Mouse (Mus musculus) stomach, postnatal 0 days (tissue): ENCODE measurements at regions not wholly inside any gene's neighbourhood (a gene's known extent, or its start where the extent isn't known, plus 50 kb on each side); places are given as distances from the start of the nearest gene placed in this dataset.

Experiments used
- CTCF ChIP-seq: IDR thresholded peaks from 2 replicates; pipeline ENCODE4 v1.5.1; 2016; ENCODE audit warnings: antibody characterized with exemption, low read depth, mild to moderate bottlenecking, moderate library complexity
- EP300 ChIP-seq: optimal IDR thresholded peaks from 2 replicates; pipeline ENCODE3; 2016; ENCODE audit warnings: antibody characterized with exemption

GRCm38 (mm10) chr6:117651551-117651950 lies 189.4 kb upstream of the Zfp637 start:
- TF ChIP-seq CTCF (no peak), EP300 (no peak)
